Mouse (Mus musculus) 416B (cell line): ENCODE data around the gene Zfand2a.
A peak's percentile ranks its signal among the peaks of the same experiment; 100 is the strongest.

ENCODE experiments used
- DNase-seq: peaks from one replicate; pipeline ENCODE4 v3.0.0; 2011; ENCODE audit warnings: low read depth

The Zfand2a gene

DNA sequence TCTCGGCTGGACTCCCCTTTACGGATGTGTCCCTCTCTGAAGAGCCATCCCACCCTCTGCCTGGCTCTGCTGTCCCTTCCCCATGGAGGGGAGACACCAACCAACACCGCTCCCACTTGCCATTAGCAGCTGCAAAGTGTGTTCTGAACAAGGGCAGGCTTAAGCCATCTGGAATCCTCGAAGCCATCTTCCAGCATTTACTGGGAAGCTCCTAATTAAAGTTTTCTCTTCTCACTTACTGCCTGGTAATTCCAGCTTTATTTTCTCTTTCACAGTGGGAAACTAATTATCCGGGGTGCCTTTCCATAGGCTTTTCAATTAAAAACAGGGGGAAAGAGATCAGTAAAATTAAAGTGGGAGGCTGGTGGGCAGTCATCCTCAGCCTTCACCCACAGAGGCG is 52.0 kb downstream of the Zfand2a start:
- DNase-seq = no peak

DNA sequence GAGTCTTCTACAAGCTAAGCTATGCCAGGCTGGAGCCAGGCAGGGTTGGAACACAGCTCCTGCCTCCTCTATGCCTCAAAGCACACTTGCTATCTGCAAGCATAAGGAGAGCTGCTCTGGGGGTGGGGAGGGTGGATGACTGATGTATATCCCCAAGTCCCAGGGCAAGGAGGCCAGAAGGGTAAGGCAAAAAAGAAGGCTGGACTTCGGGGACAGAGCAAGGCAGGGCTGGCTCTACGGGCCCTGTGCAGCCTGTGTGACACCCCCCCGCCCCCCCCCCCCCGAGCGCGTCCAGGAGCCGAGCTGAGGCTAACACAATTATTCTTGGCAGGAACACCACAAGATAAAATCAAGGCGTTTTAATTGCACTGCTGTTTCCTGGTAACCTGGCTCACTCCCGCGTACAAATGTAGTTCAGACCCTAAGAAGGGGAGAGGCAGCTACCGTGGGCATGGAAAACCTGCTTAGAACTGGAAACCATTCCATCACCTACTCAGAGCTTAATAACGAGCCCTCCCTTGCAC is 54.5 kb downstream of the Zfand2a start:
- peak; percentile 31 for DNase-seq

DNA sequence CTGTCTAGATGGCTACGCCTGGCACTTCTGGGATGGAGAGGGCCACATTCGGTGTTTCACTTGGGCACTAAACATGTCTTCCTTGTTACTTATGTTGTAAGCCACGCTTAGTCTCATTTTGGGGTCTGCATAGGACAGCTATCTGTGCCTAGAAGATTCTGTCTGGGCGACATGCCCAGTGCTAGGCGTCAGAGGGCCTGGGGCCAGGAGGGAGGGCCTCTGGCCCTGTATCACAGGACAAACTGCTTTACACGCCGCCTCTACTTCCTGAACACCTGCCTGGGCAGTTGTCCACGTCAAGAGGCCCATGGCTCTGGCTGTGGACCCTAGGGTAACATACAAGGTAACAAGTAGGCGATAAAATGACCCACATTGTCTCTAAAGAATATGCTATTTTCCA is 56.4 kb downstream of the Zfand2a start:
- DNase-seq = no peak

DNA sequence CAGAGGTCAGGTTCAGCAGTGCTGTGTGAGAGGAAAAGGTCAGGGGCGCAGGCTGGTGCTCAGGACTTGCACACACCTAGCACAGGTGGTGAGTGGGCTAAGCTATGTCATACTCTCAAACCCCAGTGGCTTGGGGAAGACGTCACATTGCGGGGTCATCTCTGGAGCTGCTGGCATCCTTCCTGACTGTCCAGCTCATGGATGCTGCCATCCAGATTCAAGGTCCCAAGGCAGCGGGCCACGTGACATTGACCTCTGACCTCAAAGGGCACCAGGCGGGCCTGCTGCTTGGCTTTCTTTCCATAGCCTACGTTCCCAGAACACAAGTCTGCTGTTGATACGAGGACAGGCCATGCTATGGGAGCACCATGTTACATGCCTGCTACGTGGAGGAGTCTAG is 57.3 kb downstream of the Zfand2a start:
- no peak for DNase-seq

DNA sequence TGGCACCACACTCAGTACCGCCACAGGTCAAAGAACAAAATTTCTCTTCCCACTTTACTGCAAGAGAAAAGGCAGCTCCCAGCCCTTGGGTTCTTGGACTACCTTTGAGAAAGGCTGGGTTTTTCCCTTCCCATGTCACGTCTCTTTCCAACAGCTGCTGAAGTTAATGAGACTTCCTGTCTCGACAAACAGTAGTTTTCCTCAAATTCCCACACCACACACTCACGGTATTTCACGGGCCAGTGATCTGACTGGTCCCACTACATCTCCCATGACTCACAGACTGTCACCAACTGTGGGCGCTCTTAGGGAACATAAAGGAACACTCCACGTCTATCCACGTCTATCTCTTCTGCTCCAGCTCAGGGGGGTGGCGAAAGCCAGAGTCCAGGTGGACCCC is 59.2 kb downstream of the Zfand2a start:
- DNase-seq = no peak

DNA sequence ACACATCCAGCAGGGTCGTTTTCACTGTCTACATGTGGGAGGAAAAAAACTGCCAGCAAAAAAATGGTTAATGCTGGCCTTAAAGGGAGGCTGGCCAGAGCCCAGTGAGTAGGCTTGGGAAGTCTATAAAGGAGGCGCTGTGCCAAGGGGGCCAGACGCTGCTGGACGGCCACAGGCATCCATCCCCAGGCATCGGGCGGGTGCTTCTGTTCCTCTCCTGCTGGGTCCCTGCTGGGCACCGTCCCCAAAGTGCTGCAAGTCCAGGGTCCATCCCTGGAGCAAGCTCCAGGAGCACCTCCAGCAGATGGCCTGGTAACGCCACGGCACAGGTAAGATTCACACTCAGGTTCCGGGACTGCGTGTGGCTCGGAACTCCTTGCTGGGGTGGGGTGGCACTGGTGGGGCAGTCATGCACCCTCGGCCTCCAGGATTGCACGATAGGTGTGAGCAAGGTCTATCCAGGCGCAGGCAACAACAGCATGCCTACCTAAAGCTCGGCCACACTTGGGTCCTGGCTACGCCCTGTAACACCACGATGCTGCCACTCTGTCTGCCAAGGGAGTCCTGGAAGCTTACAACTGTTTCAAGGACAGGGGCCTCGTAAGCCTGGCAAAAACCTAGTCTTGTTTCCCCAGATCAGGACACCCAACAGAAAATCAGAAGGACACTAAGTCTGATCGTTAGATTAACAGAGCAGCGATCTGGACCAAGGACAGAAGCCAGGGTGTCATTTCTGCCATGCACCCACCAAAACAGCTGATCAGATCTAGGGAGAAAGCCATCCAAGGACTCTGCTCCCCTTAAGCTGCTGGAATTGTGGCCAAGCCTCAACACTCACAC is 61.1 kb downstream of the Zfand2a start, which contains the start of gene Gper1:
Gene Gper1, plus strand, starts transcription at position 126 of the 840 bp plus-strand sequence.
- no peak for DNase-seq
